7 mouse cellular contexts compared by ENCODE assay signal in genomic region chr11:86585598-86585984, GRCm38 (mm10). TPM values are rescaled to one million over a fixed set of nuclear protein-coding genes. Genes with fewer than 3 reads are reported as not detected.
DNase-seq lines count a peak whose midpoint lies in the region; ATAC-seq and TF ChIP-seq lines count a peak whose summit lies in the region.

No protein-coding gene starts in this region.

- no peaks in the 10 kb centered on the region for H3K27me3 ChIP-seq in kidney, embryonic 15.5 days
- H3K27me3 ChIP-seq in MEL (ENCODE audit: control insufficient read depth in 1 of 2, insufficient read depth in 2 of 2, low read length in 2 of 2), result no peaks in the 10 kb centered on the region
- H3K27me3 ChIP-seq in limb, embryonic 15.5 days, result no peaks in the 10 kb centered on the region

- no peaks in the 10 kb centered on the region for H3K9me3 ChIP-seq in kidney, embryonic 15.5 days (replicated peaks)
- H3K9me3 ChIP-seq in MEL (replicated peaks; ENCODE audit: insufficient read depth, low read length), result no peaks in the 10 kb centered on the region
- no peaks in the 10 kb centered on the region for H3K9me3 ChIP-seq in limb, embryonic 15.5 days

- intact Hi-C loops in left cerebral cortex, postnatal 4 days (cut with DNase I), result no loop called here

- TF ChIP-seq EP300 in MEL (IDR thresholded peaks at IDR 0.05; ENCODE audit: low read depth in 1 of 2, low read length in 2 of 2), result no peak

- no peak for DNase-seq in kidney, postnatal 36 days
- peak; percentile 57 for DNase-seq in CD4-positive helper T cell, adult 2 months (ENCODE audit: low read depth, low spot score)
- peak; percentile 70 for DNase-seq in MEL (ENCODE audit: low read depth, low spot score)
- DNase-seq in retina, postnatal 1 day, result no peak
- no peak for DNase-seq in left cerebral cortex, postnatal 4 days

- TF ChIP-seq CTCF in MEL (IDR thresholded peaks at IDR 0.05 in 2 of 3, conservative IDR thresholded peaks at IDR 0.05 in 1 of 3; ENCODE audit: control insufficient read depth in 1 of 3, insufficient read depth in 1 of 3, low read depth in 2 of 3, low read length in 3 of 3, poor library complexity in 1 of 3, severe bottlenecking in 1 of 3), result no peak

- no peak for ATAC-seq in kidney, embryonic 15.5 days (replicated peaks; ENCODE audit: low FRiP score)
- ATAC-seq in limb, embryonic 15.5 days (ENCODE audit: insufficient number of reproducible peaks, low FRiP score, low TSS enrichment, low read depth), result no peak

- TF ChIP-seq POLR2A in MEL (IDR thresholded peaks at IDR 0.05; ENCODE audit: control insufficient read depth in 1 of 2, insufficient read depth in 1 of 2, low read depth in 1 of 2, low read length in 2 of 2, poor library complexity in 1 of 2), result peak in 1 of 2 experiments; percentile 5; a peak in 1 of 4 replicates

- WGBS in kidney, embryonic 15.5 days, result 51% methylated on average over 3 of the region's 3 CpGs
- WGBS in limb, embryonic 15.5 days, result 32% methylated on average over 3 of the region's 3 CpGs

- peak overlapping the region; percentile 50 for H3K4me3 ChIP-seq in kidney, embryonic 15.5 days (replicated peaks)
- peak overlapping the region; percentile 83 to 88 for H3K4me3 ChIP-seq in MEL (ENCODE audit: control insufficient read depth in 1 of 2, insufficient read depth in 1 of 2, low read depth in 2 of 2, low read length in 2 of 2)
- peak overlapping the region; percentile 38 for H3K4me3 ChIP-seq in limb, embryonic 15.5 days

- peaks cover 37% of the 10 kb centered on the region for H3K4me1 ChIP-seq in kidney, embryonic 15.5 days
- peaks cover 9 to 18% of the 10 kb centered on the region in 2 experiments for H3K4me1 ChIP-seq in MEL (ENCODE audit: control insufficient read depth in 1 of 2, insufficient read depth in 2 of 2, low read length in 2 of 2)
- H3K4me1 ChIP-seq in limb, embryonic 15.5 days, result peaks cover 13% of the 10 kb centered on the region

- H3K27ac ChIP-seq in kidney, embryonic 15.5 days, result peak overlapping the region; percentile 78
- H3K27ac ChIP-seq in MEL (ENCODE audit: control insufficient read depth, low read depth, low read length), result peak overlapping the region; percentile 96
- no peak overlapping the region for H3K27ac ChIP-seq in limb, embryonic 15.5 days

- peaks cover 37% of the 10 kb centered on the region for H3K79me2 ChIP-seq in MEL (ENCODE audit: control insufficient read depth, insufficient read depth, low read length, poor library complexity)

- peak overlapping the region; percentile 39 for H3K9ac ChIP-seq in kidney, embryonic 15.5 days
- peak overlapping the region; percentile 88 for H3K9ac ChIP-seq in MEL (ENCODE audit: control insufficient read depth, low read depth, low read length, poor library complexity, severe bottlenecking)
- H3K9ac ChIP-seq in limb, embryonic 15.5 days, result 0 out of 2 replicates have a peak overlapping the region, but pooled peaks have one; percentile 20

- peaks cover 10% of the 10 kb centered on the region for H3K36me3 ChIP-seq in kidney, embryonic 15.5 days
- H3K36me3 ChIP-seq in MEL (ENCODE audit: control insufficient read depth in 1 of 2, insufficient read depth in 2 of 2, low read length in 2 of 2), result peaks cover 4 to 34% of the 10 kb centered on the region in 2 experiments; a peak in 3 of 4 replicates
- H3K36me3 ChIP-seq in limb, embryonic 15.5 days, result no peaks in the 10 kb centered on the region

- no peak for TF ChIP-seq RAD21 in MEL (IDR thresholded peaks at IDR 0.05; ENCODE audit: low read depth, low read length)

- peak overlapping the region; percentile 60 for H3K4me2 ChIP-seq in kidney, embryonic 15.5 days
- H3K4me2 ChIP-seq in limb, embryonic 15.5 days, result peak overlapping the region; percentile 19

TF ChIP-seq in MEL, 35 proteins besides CTCF, POLR2A, EP300 and RAD21:
- TF ChIP-seq BHLHE40 (IDR thresholded peaks at IDR 0.05; ENCODE audit: borderline replicate concordance, low read depth, low read length), result no peak
- TF ChIP-seq GATA1 (IDR thresholded peaks at IDR 0.05; ENCODE audit: low read depth, low read length), result no peak
- TF ChIP-seq NRF1 (IDR thresholded peaks at IDR 0.05; ENCODE audit: insufficient read depth, low read depth, low read length, poor library complexity, severe bottlenecking), result no peak
- TF ChIP-seq TBP (IDR thresholded peaks at IDR 0.05; ENCODE audit: low read depth, low read length), result no peak; the same call in 1 of the 2 replicates
- no peak for TF ChIP-seq RCOR1 (IDR thresholded peaks at IDR 0.05; ENCODE audit: low read depth, low read length)

RNA-seq across cellular contexts. Expression of gene Tubd1, which starts 40.8 kb away (rescaled TPM):
- 10.3 and 10.5 TPM in 2 replicates for polyA plus RNA-seq in kidney, embryonic 15.5 days (2015; fragmentation: Nextera tagmentation; extraction: Ambion mirVana)
- total RNA-seq in MEL (2012; rRNA removed), result 21.5 and 23.4 TPM in 2 replicates
- 10 to 100 TPM in 1 of 2 experiments, not detected in 1; 14.4 TPM for polyA plus RNA-seq in MEL (2012; ENCODE audit: insufficient read depth in 1 of 2, insufficient read length in 2 of 2, low read depth in 1 of 2, low replicate concordance in 2 of 2, missing spikeins in 1 of 2)
- polyA plus RNA-seq in limb, embryonic 15.5 days (2015; fragmentation: Nextera tagmentation; extraction: Ambion mirVana), result 11.1 and 11.3 TPM in 2 replicates
- 1 to 10 TPM; 5.0 to 5.8 TPM for total RNA-seq in left cerebral cortex, postnatal 4 days (2021)

RNA-seq across cellular contexts. Expression of gene Rps6kb1, which starts 41.0 kb away (rescaled TPM):
- 60.9 and 70.7 TPM in 2 replicates for polyA plus RNA-seq in kidney, embryonic 15.5 days (2015; fragmentation: Nextera tagmentation; extraction: Ambion mirVana)
- total RNA-seq in MEL (2012; rRNA removed), result 39.3 and 39.8 TPM in 2 replicates
- polyA plus RNA-seq in MEL (2012; ENCODE audit: insufficient read depth in 1 of 2, insufficient read length in 2 of 2, low read depth in 1 of 2, low replicate concordance in 2 of 2, missing spikeins in 1 of 2), result 10 to 100 TPM; 49.4 to 73.6 TPM
- polyA plus RNA-seq in limb, embryonic 15.5 days (2015; fragmentation: Nextera tagmentation; extraction: Ambion mirVana), result 73.2 and 74.5 TPM in 2 replicates
- 10 to 100 TPM; 45.5 to 48.7 TPM for total RNA-seq in left cerebral cortex, postnatal 4 days (2021)

Comparison
In these comparisons a context has a peak if more than half of its experiments do, and no peak if none do; other contexts are left out.
1. H3K9ac ChIP-seq: peak in every context shown above with its lines; median percentile 88 in MEL; 39 in kidney, embryonic 15.5 days; 20 in limb, embryonic 15.5 days.
2. DNase-seq: peak in CD4-positive helper T cell, adult 2 months (single experiment) and MEL (single experiment); none in kidney, postnatal 36 days (0 of 2), retina, postnatal 1 day (single experiment) and left cerebral cortex, postnatal 4 days (single experiment).
3. Peak in every context shown above with its lines, with median percentiles within 50 percentile points of each other: H3K4me3 ChIP-seq.